Mouse (Mus musculus): ENCODE data around the gene Aig1. TPM values are rescaled to one million over a fixed set of nuclear protein-coding genes. Genes with fewer than 3 reads are reported as not detected.

The Aig1 gene
- polyA plus RNA-seq, 1 experiment from 2014 or later, result 12.1 TPM

DNA sequence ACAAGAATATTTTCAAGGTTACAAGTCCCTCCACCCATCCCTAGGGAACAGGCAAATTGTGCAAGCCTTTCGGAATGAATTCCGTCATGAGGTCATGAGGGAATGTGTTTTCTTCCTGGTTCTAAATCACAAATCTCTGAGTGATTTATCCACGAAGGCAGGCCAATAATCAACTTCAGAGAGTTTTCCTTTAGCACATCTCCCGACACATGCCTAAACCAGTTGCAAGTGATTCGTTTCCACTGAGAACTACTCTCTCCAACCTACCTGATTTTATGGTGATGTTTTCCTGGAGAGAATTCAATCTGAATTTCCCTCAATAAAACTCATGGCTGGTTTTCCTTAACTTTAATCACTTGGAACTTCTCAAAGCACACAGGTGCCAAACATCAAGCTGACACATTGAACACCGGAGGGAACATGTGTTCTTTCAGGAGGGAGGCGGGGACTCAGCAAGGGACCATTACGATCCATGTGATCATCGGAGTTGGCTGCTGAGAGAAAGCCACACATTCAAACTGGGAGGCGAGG lies 201.5 kb downstream of the Aig1 start:
- Histone ChIP-seq H3K36me3 (no peaks in the 10 kb centered on the region), H3K4me3 (replicated peaks) (no peak overlapping the region), H3K27me3 (no peaks in the 10 kb centered on the region), H3K4me2 (no peak overlapping the region), H3K9me3 (replicated peaks) (no peaks in the 10 kb centered on the region), H3K4me1 (replicated peaks) (no peaks in the 10 kb centered on the region), H3K27ac (no peak overlapping the region), H3K9ac (no peak overlapping the region)
- 74% methylated on average over 10 of the region's 10 CpGs for WGBS (ENCODE audit: insufficient replicate concordance)
- no peak for ATAC-seq (ENCODE audit: low read depth)
- no peak for DNase-seq

DNA sequence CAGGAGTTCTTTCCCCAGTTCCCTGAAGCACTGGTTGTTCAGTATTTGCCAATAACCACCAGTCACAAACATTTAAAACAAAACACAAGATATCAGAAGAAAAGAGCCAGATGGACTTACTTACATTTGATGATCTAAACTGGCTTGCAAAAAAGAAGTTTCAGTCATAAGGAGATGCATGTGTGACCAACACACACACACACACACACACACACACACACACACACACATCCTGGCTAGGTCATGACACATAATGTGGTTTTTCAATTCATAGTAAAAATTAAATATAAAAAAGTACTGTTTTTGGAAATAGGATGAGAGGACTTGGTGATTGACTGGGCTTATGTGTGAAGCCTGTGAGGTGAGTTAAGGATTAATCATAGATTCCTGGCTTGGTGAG lies 205.3 kb downstream of the Aig1 start:
- no peak overlapping the region for H3K9ac ChIP-seq
- H3K4me1 ChIP-seq (replicated peaks), result no peaks in the 10 kb centered on the region
- H3K27ac ChIP-seq, result no peak overlapping the region
- DNase-seq (no peak), ATAC-seq (ENCODE audit: low read depth) (no peak)
- no peaks in the 10 kb centered on the region for H3K27me3 ChIP-seq
- no peaks in the 10 kb centered on the region for H3K9me3 ChIP-seq (replicated peaks)
- H3K4me2 ChIP-seq, result no peak overlapping the region
- no peaks in the 10 kb centered on the region for H3K36me3 ChIP-seq
- H3K4me3 ChIP-seq (replicated peaks), result no peak overlapping the region

DNA sequence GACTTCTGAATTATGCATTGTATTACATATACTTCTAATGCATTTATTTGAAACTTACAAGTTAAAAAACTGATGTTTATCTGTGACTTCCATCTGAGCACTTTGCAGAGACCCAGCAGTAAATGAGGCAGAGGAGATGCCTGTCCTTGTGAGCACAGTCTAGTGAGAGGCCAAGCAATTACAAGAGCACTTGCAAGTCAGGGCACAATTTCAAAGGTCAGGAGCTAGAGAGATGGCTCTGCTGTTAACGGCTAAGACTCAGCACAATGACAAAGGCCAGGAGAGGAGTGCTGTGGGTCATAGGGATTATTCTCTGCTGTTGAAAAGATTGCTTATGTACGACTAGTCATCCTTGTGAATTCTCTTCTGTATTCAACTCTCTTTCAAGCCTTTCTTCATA lies 209.0 kb downstream of the Aig1 start:
- Histone ChIP-seq H3K4me2 (no peak overlapping the region), H3K9ac (no peak overlapping the region), H3K27me3 (no peaks in the 10 kb centered on the region), H3K36me3 (no peaks in the 10 kb centered on the region), H3K27ac (no peak overlapping the region), H3K4me3 (replicated peaks) (no peak overlapping the region), H3K9me3 (replicated peaks) (no peaks in the 10 kb centered on the region), H3K4me1 (replicated peaks) (no peaks in the 10 kb centered on the region)
- DNase-seq (no peak), ATAC-seq (ENCODE audit: low read depth) (no peak)
- WGBS (ENCODE audit: insufficient replicate concordance), result 62% methylated on average over 2 of the region's 2 CpGs

DNA sequence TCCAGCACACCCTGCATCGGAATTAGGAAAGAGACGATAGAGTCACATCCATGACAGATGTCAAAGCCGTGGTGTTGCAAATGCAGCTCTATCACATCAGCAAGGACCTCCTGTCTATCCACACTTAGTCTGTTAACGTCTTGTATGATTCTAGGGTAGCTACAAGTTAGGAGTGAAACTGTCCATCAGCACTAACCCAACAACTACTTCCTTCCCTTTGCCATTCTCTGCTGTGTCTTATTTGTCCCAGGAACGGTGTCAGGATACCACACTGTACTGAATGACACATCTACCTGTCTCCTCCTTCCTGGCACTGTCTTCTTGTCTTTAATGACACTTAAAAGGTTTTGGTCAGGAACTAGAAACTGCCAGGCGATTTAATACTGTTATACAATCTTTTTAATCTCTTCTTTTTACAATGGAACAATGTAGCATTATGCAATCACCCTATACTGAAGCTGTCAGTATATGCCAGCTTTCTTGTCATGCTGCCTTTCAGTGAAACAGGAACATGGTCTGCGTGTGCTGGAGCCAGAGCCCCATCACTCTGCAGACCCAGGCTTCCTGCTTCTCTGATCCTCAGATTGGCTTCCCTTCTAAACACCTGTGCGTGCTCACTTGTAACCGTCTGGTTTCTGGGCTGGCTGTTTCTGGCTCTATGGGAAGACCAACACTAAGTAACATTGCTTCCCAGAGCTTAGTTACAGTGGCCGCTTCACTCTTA lies 214.9 kb downstream of the Aig1 start:
- no peak overlapping the region for H3K9ac ChIP-seq
- no peak for DNase-seq
- no peaks in the 10 kb centered on the region for H3K9me3 ChIP-seq (replicated peaks)
- H3K27ac ChIP-seq, result no peak overlapping the region
- no peak overlapping the region for H3K4me3 ChIP-seq (replicated peaks)
- no peaks in the 10 kb centered on the region for H3K4me1 ChIP-seq (replicated peaks)
- H3K27me3 ChIP-seq, result no peaks in the 10 kb centered on the region
- no peaks in the 10 kb centered on the region for H3K36me3 ChIP-seq
- 59% methylated on average over 10 of the region's 10 CpGs for WGBS (ENCODE audit: insufficient replicate concordance)
- no peak for ATAC-seq (ENCODE audit: low read depth)
- H3K4me2 ChIP-seq, result no peak overlapping the region

DNA sequence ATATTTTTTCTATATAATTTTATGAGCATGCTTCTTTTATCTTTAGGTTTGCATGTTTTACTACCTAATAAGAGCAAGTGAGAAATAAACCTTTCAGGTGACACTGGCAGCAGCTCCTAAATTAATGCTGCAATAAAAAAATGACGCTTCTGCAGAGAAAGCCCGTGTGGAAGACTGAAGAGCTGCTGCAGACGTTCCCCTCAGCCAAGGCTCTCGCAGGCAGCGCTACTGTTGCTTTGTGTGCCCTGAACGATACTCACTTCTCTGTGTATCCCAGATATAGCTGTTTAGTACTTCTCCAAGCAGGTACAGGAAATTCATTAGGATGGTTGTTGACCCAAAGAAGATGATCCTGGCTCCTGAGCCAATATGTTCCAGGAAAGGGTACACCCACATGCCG lies 215.5 kb downstream of the Aig1 start:
- H3K9me3 ChIP-seq (replicated peaks), result no peaks in the 10 kb centered on the region
- H3K27ac ChIP-seq, result no peak overlapping the region

DNA sequence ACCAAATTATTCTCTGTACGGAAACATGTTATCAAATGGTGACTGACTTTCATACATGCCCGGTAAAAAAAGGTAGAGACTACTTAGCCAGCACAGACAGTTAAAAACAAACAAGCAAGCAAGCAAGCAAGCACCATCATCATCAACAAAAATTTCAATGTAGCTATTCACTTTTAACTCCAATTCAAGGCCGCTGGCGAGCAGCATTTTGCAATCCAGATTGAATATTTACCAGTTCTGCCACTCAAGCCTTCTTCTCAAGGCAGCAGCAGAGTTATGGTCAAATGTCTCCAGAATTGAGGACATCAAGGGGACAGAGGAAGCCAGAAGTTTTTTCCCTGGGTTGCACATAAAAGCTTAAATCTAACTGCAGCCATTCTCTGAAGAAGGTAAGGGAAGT lies 216.7 kb downstream of the Aig1 start:
- H3K4me2 ChIP-seq, result no peak overlapping the region
- WGBS (ENCODE audit: insufficient replicate concordance), result 83% methylated on average over 4 of the region's 4 CpGs
- no peaks in the 10 kb centered on the region for H3K36me3 ChIP-seq
- H3K9ac ChIP-seq, result no peak overlapping the region
- ATAC-seq (ENCODE audit: low read depth) (no peak), DNase-seq (no peak)
- H3K27ac ChIP-seq, result no peak overlapping the region
- H3K9me3 ChIP-seq (replicated peaks), result no peaks in the 10 kb centered on the region
- no peak overlapping the region for H3K4me3 ChIP-seq (replicated peaks)
- no peaks in the 10 kb centered on the region for H3K27me3 ChIP-seq
- no peaks in the 10 kb centered on the region for H3K4me1 ChIP-seq (replicated peaks)

More for the DNA sequence above, 215.5 kb downstream of the Aig1 start:
- Histone ChIP-seq H3K27me3 (no peaks in the 10 kb centered on the region), H3K4me2 (no peak overlapping the region), H3K9ac (no peak overlapping the region), H3K4me3 (replicated peaks) (no peak overlapping the region), H3K36me3 (no peaks in the 10 kb centered on the region), H3K4me1 (replicated peaks) (no peaks in the 10 kb centered on the region)
- DNase-seq (no peak), ATAC-seq (ENCODE audit: low read depth) (no peak)
- WGBS (ENCODE audit: insufficient replicate concordance), result 86% methylated on average over 7 of the region's 7 CpGs

DNA sequence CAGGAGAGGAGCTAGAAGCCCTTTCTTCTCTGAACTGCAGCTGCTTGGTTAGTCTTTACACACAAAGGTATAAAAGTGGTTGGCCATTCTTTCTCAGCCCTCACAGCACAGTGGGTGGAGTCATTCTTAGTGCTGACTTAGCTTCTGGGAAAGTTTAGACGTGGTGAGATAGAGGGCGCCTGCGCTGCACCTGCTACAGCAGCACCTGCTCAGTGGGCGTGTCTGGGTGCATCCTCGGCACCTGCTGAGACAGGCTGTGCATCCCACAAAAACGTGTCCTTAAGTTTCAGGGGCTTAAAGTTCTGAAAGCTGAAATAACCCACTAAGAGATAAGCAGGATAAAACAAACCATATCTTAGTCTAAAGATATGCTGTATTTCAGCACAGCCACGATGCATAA lies 227.0 kb downstream of the Aig1 start:
- WGBS (ENCODE audit: insufficient replicate concordance), result 18% methylated on average over 7 of the region's 7 CpGs
- no peak for DNase-seq

DNA sequence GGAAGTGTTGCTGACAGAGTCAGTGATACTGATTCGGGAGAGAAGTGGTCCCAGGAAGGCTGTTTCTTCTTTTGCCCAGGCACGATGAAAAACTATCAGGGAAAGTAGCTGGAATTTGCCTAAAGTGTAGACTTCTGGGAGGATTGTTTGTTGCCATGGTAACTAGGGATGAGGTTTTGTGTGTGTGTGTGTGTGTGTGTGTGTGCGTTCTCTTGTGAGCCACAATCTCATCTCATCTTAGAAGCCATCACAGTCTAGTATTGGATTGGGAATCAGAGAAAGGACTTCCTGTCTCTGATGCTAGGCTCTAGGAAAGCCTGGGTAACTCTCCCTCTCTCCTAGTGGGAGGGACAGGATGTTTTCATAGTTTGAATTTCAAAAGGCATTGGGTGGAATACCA lies 237.0 kb downstream of the Aig1 start:
- no peaks in the 10 kb centered on the region for H3K4me1 ChIP-seq (replicated peaks)
- H3K9ac ChIP-seq, result no peak overlapping the region
- H3K9me3 ChIP-seq (replicated peaks), result no peaks in the 10 kb centered on the region
- no peak overlapping the region for H3K4me3 ChIP-seq (replicated peaks)
- H3K36me3 ChIP-seq, result no peaks in the 10 kb centered on the region
- H3K4me2 ChIP-seq, result no peak overlapping the region
- H3K27ac ChIP-seq, result no peak overlapping the region
- DNase-seq (no peak), ATAC-seq (ENCODE audit: low read depth) (no peak)
- no peaks in the 10 kb centered on the region for H3K27me3 ChIP-seq
- 56% methylated on average over 3 of the region's 3 CpGs for WGBS (ENCODE audit: insufficient replicate concordance)

More for the DNA sequence above, 227.0 kb downstream of the Aig1 start:
- Histone ChIP-seq H3K9me3 (replicated peaks) (no peaks in the 10 kb centered on the region), H3K9ac (no peak overlapping the region), H3K27ac (no peak overlapping the region), H3K27me3 (no peaks in the 10 kb centered on the region), H3K4me3 (replicated peaks) (no peak overlapping the region), H3K4me1 (replicated peaks) (no peaks in the 10 kb centered on the region), H3K4me2 (no peak overlapping the region), H3K36me3 (no peaks in the 10 kb centered on the region)
- ATAC-seq (ENCODE audit: low read depth), result no peak

DNA sequence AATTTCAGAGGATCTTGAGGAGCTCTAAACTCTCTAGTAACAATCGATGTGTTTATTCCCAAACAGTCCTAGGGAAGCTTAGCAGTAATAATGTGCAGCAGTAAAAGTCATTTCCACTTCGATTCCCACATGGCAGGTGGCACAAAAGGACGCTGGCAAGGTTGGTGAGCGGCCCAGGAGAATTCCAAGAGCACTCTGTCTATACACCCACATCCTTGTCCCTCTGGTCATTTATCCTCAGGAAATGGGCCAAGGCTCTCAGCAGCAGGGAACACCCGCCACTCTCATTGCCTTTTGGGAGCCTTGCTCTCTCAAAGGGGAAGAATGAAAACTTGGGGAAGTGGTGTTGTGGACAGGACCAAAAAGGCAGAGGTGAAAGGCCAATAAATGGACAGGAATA lies 245.0 kb downstream of the Aig1 start:
- WGBS (ENCODE audit: insufficient replicate concordance), result 66% methylated on average over 5 of the region's 5 CpGs
- H3K27ac ChIP-seq, result no peak overlapping the region
- H3K4me2 ChIP-seq, result no peak overlapping the region
- ATAC-seq (ENCODE audit: low read depth) (no peak), DNase-seq (no peak)
- H3K4me1 ChIP-seq (replicated peaks), result no peaks in the 10 kb centered on the region
- H3K9ac ChIP-seq, result no peak overlapping the region
- H3K9me3 ChIP-seq (replicated peaks), result no peaks in the 10 kb centered on the region
- H3K4me3 ChIP-seq (replicated peaks), result no peak overlapping the region
- H3K36me3 ChIP-seq, result no peaks in the 10 kb centered on the region
- H3K27me3 ChIP-seq, result no peaks in the 10 kb centered on the region

DNA sequence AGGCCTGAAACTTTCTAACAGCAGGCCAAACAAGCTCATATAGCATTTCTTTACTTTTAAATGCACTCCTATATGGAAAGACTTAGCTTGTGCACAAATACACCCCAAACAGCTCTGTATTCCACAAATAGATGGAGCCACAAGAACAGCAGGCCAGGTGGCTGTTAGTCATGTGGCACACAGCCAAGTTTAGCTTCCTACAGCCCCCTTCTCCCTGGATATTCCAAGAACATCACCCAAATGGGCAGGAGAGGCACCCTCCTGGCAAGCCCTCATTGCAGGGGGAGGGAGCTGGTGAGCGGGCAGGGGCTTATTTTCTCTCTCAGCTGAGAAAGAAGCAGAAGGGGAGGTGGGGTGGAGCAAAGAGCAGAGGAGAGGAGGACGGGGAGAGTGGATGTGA lies 267.9 kb downstream of the Aig1 start:
- no peaks in the 10 kb centered on the region for H3K36me3 ChIP-seq
- no peak overlapping the region for H3K4me3 ChIP-seq (replicated peaks)
- ATAC-seq (ENCODE audit: low read depth), result no peak
- no peak overlapping the region for H3K9ac ChIP-seq
- H3K9me3 ChIP-seq (replicated peaks), result no peaks in the 10 kb centered on the region
- no peak overlapping the region for H3K27ac ChIP-seq
- WGBS (ENCODE audit: insufficient replicate concordance), result 37% methylated on average over 2 of the region's 2 CpGs
- no peak overlapping the region for H3K4me2 ChIP-seq
- no peaks in the 10 kb centered on the region for H3K4me1 ChIP-seq (replicated peaks)
- DNase-seq, result no peak
- no peaks in the 10 kb centered on the region for H3K27me3 ChIP-seq

DNA sequence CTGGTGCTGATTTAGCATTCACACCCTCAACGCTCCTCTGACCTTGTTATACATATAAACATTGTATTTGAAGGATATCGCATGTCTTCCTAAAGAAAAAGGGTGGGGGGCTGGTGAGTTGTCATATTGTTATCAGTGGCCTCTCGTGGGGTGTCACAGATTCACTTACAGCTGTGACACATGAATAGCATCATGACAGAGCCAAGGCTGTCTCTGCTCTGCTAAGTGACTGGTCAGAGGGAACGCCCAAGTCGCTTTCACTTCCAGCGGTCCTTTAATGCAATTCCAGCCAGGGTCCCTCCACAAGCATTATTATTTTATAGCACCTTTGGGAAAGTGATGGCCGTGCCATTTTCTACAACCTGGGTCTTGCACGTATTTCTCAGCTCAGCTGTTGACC lies 271.3 kb downstream of the Aig1 start:
- no peak for ATAC-seq (ENCODE audit: low read depth)
- H3K4me2 ChIP-seq, result no peak overlapping the region
- H3K27ac ChIP-seq, result no peak overlapping the region
- 70% methylated on average over 8 of the region's 8 CpGs for WGBS (ENCODE audit: insufficient replicate concordance)
- no peaks in the 10 kb centered on the region for H3K9me3 ChIP-seq (replicated peaks)
- no peak overlapping the region for H3K4me3 ChIP-seq (replicated peaks)
- no peaks in the 10 kb centered on the region for H3K27me3 ChIP-seq
- H3K4me1 ChIP-seq (replicated peaks), result no peaks in the 10 kb centered on the region
- H3K36me3 ChIP-seq, result no peaks in the 10 kb centered on the region
- DNase-seq, result no peak
- no peak overlapping the region for H3K9ac ChIP-seq
